Mouse (Mus musculus): ENCODE measurements around the gene Lrig1. TPM values are rescaled to one million over a fixed set of nuclear protein-coding genes. Genes with fewer than 3 reads are reported as not detected.

Lrig1 gene
- polyA plus RNA-seq, 1 experiment from 2014 or later: 7.7 TPM

DNA sequence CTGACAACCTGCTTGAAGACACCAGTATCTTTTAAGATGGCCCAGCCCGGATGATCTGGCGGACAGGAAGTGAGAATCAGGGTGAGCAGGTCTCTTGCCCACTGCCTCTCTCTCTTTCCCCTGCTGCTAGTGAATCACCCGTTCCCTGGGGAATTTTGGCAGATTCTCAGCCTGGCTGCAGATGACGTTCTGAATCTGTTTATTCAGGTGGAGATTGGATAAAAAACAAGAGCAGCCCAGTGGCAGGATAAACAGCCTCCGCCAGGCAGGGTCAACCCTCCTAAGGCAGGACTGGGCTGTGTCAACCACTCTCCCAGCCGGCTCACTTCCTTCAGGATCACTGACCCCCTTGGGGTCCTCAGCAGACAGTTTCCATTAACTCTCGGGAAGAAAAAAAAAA lies 59.7 kb downstream of the Lrig1 start:
- Histone ChIP-seq H3K4me3 (ENCODE audit: low read length) (no peak overlapping the region), H3K27ac (ENCODE audit: low read length) (no peak overlapping the region), H3K9me3 (replicated peaks; ENCODE audit: control insufficient read depth, low read length) (no peaks in the 10 kb centered on the region), H3K4me2 (ENCODE audit: low read depth, low read length) (no peak overlapping the region), H3K36me3 (ENCODE audit: control insufficient read depth, insufficient read depth) (no peaks in the 10 kb centered on the region), H3K4me1 (ENCODE audit: control insufficient read depth, insufficient read depth, low read length) (peaks cover 24% of the 10 kb centered on the region), H3K9ac (ENCODE audit: low read length) (no peak overlapping the region), H3K27me3 (ENCODE audit: control insufficient read depth, insufficient read depth, low read length) (no peaks in the 10 kb centered on the region)
- 33% methylated on average over 7 of the region's 7 CpGs for WGBS
- no peak for ATAC-seq (replicated peaks; ENCODE audit: extremely low read depth, insufficient read depth, low FRiP score)

DNA sequence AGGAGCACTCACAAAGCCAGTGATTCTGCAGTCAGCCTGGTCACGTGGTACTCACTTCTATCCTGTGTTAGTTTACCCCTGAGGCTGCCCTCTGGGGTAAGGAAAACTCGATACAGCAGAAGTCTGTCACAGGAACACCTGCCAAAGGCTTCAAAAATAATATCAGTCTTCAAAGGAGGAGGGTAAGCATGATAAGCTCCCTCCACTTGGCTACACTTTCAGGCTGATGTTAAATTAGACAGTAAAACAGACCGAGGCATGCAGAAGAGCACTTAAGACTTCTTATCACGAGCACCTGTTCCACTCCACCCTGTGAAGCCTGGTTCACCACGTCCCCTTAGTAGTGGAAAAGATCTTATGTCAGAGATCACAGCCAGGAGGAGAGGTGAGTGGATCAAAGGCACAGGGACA lies 62.9 kb downstream of the Lrig1 start:
- 22% methylated on average over 5 of the region's 5 CpGs for WGBS
- Histone ChIP-seq H3K4me1 (ENCODE audit: control insufficient read depth, insufficient read depth, low read length) (peaks cover 31% of the 10 kb centered on the region), H3K4me2 (ENCODE audit: low read depth, low read length) (no peak overlapping the region), H3K4me3 (ENCODE audit: low read length) (no peak overlapping the region), H3K36me3 (ENCODE audit: control insufficient read depth, insufficient read depth) (no peaks in the 10 kb centered on the region), H3K9me3 (replicated peaks; ENCODE audit: control insufficient read depth, low read length) (no peaks in the 10 kb centered on the region), H3K27me3 (ENCODE audit: control insufficient read depth, insufficient read depth, low read length) (no peaks in the 10 kb centered on the region), H3K27ac (ENCODE audit: low read length) (0 out of 2 replicates have a peak overlapping the region, but pooled peaks have one; percentile 4), H3K9ac (ENCODE audit: low read length) (no peak overlapping the region)
- ATAC-seq (replicated peaks; ENCODE audit: extremely low read depth, insufficient read depth, low FRiP score): 0 out of 2 replicates have a peak, but pooled peaks have one; percentile 15

DNA sequence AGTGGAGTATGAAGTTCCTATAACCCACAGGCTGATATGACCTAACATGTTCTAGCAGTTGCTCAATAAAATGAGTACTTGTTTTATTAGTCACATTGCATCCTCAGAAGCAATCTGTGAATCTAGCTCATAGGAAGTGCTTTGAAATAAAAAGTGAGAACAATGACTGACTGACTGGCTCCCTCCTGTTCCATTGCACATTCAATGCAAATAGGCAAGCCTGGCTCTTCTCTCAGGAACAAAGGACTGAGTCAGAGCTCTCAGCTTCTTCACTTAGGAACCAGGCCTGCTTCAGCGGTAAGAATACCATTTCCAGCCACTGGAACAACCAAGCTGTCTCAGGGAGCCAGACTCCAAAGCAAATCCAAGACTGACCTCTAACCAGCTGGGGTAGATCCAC lies 64.6 kb downstream of the Lrig1 start:
- H3K9ac ChIP-seq (ENCODE audit: low read length): no peak overlapping the region
- WGBS: 72% methylated on average over 1 of the region's 1 CpGs
- no peak for ATAC-seq (replicated peaks; ENCODE audit: extremely low read depth, insufficient read depth, low FRiP score)
- H3K27ac ChIP-seq (ENCODE audit: low read length): no peak overlapping the region
- H3K4me3 ChIP-seq (ENCODE audit: low read length): no peak overlapping the region
- H3K4me1 ChIP-seq (ENCODE audit: control insufficient read depth, insufficient read depth, low read length): peaks cover 26% of the 10 kb centered on the region
- H3K36me3 ChIP-seq (ENCODE audit: control insufficient read depth, insufficient read depth): no peaks in the 10 kb centered on the region
- no peaks in the 10 kb centered on the region for H3K9me3 ChIP-seq (replicated peaks; ENCODE audit: control insufficient read depth, low read length)
- H3K4me2 ChIP-seq (ENCODE audit: low read depth, low read length): no peak overlapping the region
- no peaks in the 10 kb centered on the region for H3K27me3 ChIP-seq (ENCODE audit: control insufficient read depth, insufficient read depth, low read length)

DNA sequence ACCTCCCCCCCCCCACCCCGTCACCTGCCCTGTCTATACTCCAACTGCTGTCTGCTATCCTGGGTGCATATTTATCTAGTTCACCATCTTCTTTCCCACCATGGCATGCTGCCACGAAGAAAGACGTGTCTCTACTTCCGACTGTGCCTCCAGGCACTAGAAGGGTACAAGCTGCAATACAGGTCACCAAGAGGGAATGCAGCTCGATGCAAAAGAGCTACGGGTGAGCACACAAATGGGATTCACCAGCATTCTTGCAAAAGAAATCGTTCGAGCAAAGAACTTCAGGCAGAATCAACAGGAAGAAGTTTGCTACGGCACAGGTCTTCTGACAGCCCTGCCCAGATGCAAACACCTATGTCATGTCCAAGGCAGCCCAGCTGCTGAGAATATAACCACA lies 65.2 kb downstream of the Lrig1 start:
- no peak overlapping the region for H3K4me3 ChIP-seq (ENCODE audit: low read length)
- no peaks in the 10 kb centered on the region for H3K9me3 ChIP-seq (replicated peaks; ENCODE audit: control insufficient read depth, low read length)
- no peak overlapping the region for H3K4me2 ChIP-seq (ENCODE audit: low read depth, low read length)
- H3K9ac ChIP-seq (ENCODE audit: low read length): no peak overlapping the region
- no peak for ATAC-seq (replicated peaks; ENCODE audit: extremely low read depth, insufficient read depth, low FRiP score)
- H3K4me1 ChIP-seq (ENCODE audit: control insufficient read depth, insufficient read depth, low read length): peaks cover 26% of the 10 kb centered on the region
- no peaks in the 10 kb centered on the region for H3K27me3 ChIP-seq (ENCODE audit: control insufficient read depth, insufficient read depth, low read length)
- no peaks in the 10 kb centered on the region for H3K36me3 ChIP-seq (ENCODE audit: control insufficient read depth, insufficient read depth)
- 64% methylated on average over 9 of the region's 9 CpGs for WGBS
- no peak overlapping the region for H3K27ac ChIP-seq (ENCODE audit: low read length)

DNA sequence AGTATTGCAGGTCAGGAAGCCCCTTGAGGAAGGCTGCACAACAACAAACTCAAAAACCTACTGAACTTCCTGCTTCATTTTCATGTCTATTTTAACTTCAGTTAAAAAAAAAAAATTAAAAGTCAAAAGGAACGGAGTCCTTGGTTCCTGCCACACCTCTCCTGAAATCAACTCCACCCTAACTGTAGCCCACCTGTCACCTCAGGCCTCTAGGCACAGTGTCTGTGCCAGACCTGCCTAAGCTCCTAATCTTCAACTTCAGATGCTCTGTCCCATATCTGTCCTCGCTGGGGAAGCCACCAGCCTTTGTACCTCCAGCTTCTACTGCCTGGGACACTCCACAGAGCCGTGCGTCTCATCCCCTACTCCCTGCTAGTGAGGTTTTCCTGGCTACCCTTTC lies 65.7 kb downstream of the Lrig1 start:
- ATAC-seq (replicated peaks; ENCODE audit: extremely low read depth, insufficient read depth, low FRiP score): no peak
- no peak overlapping the region for H3K4me3 ChIP-seq (ENCODE audit: low read length)
- WGBS: 67% methylated on average over 4 of the region's 4 CpGs
- H3K4me1 ChIP-seq (ENCODE audit: control insufficient read depth, insufficient read depth, low read length): peaks cover 26% of the 10 kb centered on the region
- no peak overlapping the region for H3K27ac ChIP-seq (ENCODE audit: low read length)
- no peaks in the 10 kb centered on the region for H3K27me3 ChIP-seq (ENCODE audit: control insufficient read depth, insufficient read depth, low read length)
- H3K9ac ChIP-seq (ENCODE audit: low read length): no peak overlapping the region
- no peak overlapping the region for H3K4me2 ChIP-seq (ENCODE audit: low read depth, low read length)
- no peaks in the 10 kb centered on the region for H3K9me3 ChIP-seq (replicated peaks; ENCODE audit: control insufficient read depth, low read length)
- H3K36me3 ChIP-seq (ENCODE audit: control insufficient read depth, insufficient read depth): no peaks in the 10 kb centered on the region

DNA sequence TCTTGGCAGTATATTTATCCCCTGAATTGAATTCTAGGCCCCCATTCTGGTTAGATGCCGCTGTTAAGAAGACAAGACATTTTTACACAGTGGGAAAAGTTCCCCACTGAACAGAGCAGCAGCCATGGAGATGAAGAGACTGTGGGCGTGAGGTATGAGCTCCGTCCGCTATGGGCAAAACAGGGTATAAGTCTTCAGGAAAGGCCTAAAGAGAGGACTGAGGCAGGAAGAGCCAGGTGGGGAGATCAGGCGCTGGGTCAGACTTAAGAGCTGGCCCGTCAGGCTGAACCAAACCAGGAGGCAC lies 68.2 kb downstream of the Lrig1 start:
- Histone ChIP-seq H3K27ac (ENCODE audit: low read length) (no peak overlapping the region), H3K4me3 (ENCODE audit: low read length) (no peak overlapping the region), H3K9ac (ENCODE audit: low read length) (no peak overlapping the region; the same call in 1 of the 2 replicates), H3K4me1 (ENCODE audit: control insufficient read depth, insufficient read depth, low read length) (peaks cover 14% of the 10 kb centered on the region), H3K9me3 (replicated peaks; ENCODE audit: control insufficient read depth, low read length) (no peaks in the 10 kb centered on the region), H3K4me2 (ENCODE audit: low read depth, low read length) (no peak overlapping the region), H3K36me3 (ENCODE audit: control insufficient read depth, insufficient read depth) (no peaks in the 10 kb centered on the region), H3K27me3 (ENCODE audit: control insufficient read depth, insufficient read depth, low read length) (no peaks in the 10 kb centered on the region)
- 91% methylated on average over 6 of the region's 6 CpGs for WGBS
- no peak for ATAC-seq (replicated peaks; ENCODE audit: extremely low read depth, insufficient read depth, low FRiP score)

DNA sequence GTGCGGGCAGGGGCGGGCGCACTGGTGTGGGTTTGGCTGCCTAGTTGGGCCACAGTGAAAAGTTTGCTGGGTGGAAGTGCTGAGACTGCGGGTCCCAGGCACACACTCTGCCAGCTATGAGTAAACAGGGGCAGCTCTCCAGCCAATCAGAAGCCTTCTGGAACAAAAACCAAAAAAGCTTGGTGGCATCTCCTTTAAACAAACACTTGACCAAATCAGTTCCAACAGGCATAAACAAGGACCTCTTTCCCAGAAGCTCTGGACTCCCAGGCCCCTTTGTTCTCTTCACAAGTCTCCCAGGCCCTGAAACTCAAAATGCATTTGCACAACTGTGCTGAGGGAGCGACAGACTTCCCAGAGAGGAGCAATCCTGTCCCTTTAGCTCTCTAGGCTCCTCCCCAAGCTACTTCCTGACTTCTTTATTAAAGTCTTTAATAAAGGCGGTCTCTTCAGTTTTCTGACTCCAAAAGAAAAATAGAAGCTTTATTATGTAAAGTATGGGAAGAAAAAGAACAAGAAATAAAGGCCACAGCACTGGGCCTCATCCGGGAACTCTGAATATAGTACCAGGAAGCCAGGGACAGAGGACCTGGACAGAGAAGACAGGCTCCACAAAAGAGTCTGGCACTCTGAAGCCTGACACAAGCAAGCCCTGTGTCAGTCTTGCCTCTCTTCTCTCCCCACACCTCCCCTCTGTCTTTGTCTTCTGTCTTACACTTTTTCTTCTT lies 68.7 kb downstream of the Lrig1 start:
- ATAC-seq (replicated peaks; ENCODE audit: extremely low read depth, insufficient read depth, low FRiP score): no peak
- no peak overlapping the region; the same call in 1 of the 2 replicates for H3K9ac ChIP-seq (ENCODE audit: low read length)

DNA sequence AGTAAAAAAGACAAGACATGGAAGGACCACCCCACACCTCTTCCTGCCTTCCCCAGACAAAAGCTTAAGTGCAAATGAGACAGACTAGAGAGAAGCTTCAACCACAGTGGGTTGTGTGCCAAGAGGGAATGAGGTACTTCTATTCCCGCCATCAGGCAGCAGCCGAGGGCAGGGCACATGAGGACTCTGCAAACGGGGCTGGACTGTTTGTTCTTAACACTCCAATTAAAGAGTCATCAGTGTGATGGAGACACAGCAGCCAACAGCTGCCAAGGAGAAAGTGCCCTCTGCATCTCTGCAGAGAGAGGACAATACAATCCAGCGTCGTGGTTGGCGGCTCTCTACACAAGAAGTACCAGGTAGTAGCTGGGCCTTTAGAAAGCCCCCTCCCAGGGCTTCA lies 71.2 kb downstream of the Lrig1 start:
- ATAC-seq (replicated peaks; ENCODE audit: extremely low read depth, insufficient read depth, low FRiP score): no peak
- Histone ChIP-seq H3K36me3 (ENCODE audit: control insufficient read depth, insufficient read depth) (peaks cover 8% of the 10 kb centered on the region; the same call in 1 of the 2 replicates), H3K9ac (ENCODE audit: low read length) (no peak overlapping the region), H3K4me2 (ENCODE audit: low read depth, low read length) (no peak overlapping the region), H3K27me3 (ENCODE audit: control insufficient read depth, insufficient read depth, low read length) (no peaks in the 10 kb centered on the region), H3K27ac (ENCODE audit: low read length) (no peak overlapping the region), H3K4me1 (ENCODE audit: control insufficient read depth, insufficient read depth, low read length) (peaks cover 2% of the 10 kb centered on the region; the same call in 1 of the 2 replicates), H3K4me3 (ENCODE audit: low read length) (no peak overlapping the region), H3K9me3 (replicated peaks; ENCODE audit: control insufficient read depth, low read length) (no peaks in the 10 kb centered on the region)
- 54% methylated on average over 6 of the region's 6 CpGs for WGBS

More for the DNA sequence above, 68.7 kb downstream of the Lrig1 start:
- Histone ChIP-seq H3K4me3 (ENCODE audit: low read length) (no peak overlapping the region), H3K36me3 (ENCODE audit: control insufficient read depth, insufficient read depth) (no peaks in the 10 kb centered on the region; the same call in 1 of the 2 replicates), H3K9me3 (replicated peaks; ENCODE audit: control insufficient read depth, low read length) (no peaks in the 10 kb centered on the region), H3K4me1 (ENCODE audit: control insufficient read depth, insufficient read depth, low read length) (peaks cover 13% of the 10 kb centered on the region), H3K27ac (ENCODE audit: low read length) (peak overlapping the region; percentile 36; the same call in 1 of the 2 replicates), H3K4me2 (ENCODE audit: low read depth, low read length) (no peak overlapping the region), H3K27me3 (ENCODE audit: control insufficient read depth, insufficient read depth, low read length) (no peaks in the 10 kb centered on the region)
- WGBS: 77% methylated on average over 7 of the region's 7 CpGs

DNA sequence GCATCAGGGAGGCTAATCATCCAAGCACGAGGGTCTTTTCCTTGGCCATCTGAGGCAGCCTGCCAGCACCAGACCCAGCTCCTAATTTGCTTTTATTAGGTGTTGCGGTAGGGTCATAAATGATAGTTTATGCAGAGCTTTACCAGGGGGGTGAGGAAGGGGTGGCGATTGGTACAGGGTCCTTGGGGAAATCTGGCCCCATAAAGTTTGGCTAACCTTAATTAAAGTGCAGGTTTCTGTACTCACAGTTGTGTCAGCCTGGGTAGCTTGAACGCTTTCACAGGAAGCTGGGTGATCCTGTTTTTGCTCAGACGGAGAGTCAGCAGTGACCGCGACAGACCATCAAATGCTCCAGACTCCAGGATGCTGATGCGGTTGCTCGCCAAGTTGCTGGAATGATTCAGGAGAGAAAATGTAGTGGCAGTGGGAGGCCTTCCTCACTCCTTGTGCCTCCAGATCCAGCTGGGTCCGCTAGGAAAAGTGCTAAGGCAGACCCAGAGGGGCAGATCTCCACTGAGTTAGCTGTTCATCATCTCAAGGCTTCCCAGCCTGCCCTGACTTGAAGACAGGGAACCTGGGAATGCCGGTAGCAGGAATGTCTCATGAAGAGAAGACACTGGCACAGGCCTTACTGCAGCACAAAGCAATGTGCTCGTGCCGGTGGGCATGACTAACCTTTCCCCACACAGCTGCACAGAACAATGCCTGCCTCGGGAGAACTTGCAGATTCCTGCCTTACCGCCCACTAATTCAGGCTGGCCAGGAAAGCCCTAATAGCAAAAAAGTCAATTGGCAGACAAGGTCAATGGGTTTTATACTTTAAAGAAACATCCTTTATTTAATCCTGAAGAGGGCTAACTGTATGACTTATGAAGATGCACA lies 72.0 kb downstream of the Lrig1 start:
- no peak overlapping the region for H3K4me2 ChIP-seq (ENCODE audit: low read depth, low read length)
- H3K4me1 ChIP-seq (ENCODE audit: control insufficient read depth, insufficient read depth, low read length): peaks cover 2% of the 10 kb centered on the region; the same call in 1 of the 2 replicates
- peaks cover 8% of the 10 kb centered on the region; the same call in 1 of the 2 replicates for H3K36me3 ChIP-seq (ENCODE audit: control insufficient read depth, insufficient read depth)
- WGBS: 60% methylated on average over 15 of the region's 15 CpGs
- no peaks in the 10 kb centered on the region for H3K9me3 ChIP-seq (replicated peaks; ENCODE audit: control insufficient read depth, low read length)
- H3K9ac ChIP-seq (ENCODE audit: low read length): no peak overlapping the region
- H3K27ac ChIP-seq (ENCODE audit: low read length): no peak overlapping the region
- no peak overlapping the region for H3K4me3 ChIP-seq (ENCODE audit: low read length)
- no peak for ATAC-seq (replicated peaks; ENCODE audit: extremely low read depth, insufficient read depth, low FRiP score)
- no peaks in the 10 kb centered on the region for H3K27me3 ChIP-seq (ENCODE audit: control insufficient read depth, insufficient read depth, low read length)

Data from heart, embryonic 16.5 days (tissue).